Mouse (Mus musculus) T-cell, adult 66 days (primary cell): Measurements from ENCODE around the gene Scn7a. TPM values are rescaled to one million over a fixed set of nuclear protein-coding genes. Genes with fewer than 3 reads are reported as not detected.

ENCODE experiments used
- total RNA-seq, 2 experiments: library from RNA; stranded (reverse); gene quantifications; 3 replicates in 1 of 2; 4 replicates in 1 of 2; pipeline ENCODE4 v1.2.4; 2023

Gene Scn7a
- total RNA-seq = not detected

DNA sequence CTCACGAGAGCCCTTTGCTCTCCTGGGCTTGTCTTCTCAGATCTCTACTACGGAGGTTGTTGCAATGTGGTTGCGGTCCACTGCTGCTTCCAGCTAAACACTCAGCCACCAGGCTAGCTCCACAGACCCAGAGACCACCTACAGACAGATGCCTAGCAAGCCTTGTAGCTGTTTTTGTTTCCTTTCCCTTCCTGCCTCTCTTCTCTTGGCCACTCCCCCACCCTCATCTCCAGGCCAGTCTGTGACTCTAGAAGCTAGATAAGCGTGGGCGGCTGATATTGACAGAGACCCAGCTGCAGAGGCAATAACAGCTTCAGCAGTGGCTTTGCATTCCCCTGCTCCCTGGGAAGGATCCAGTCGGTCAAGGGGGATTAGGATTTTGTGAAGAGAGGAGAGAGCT lies at the start of gene Scn7a:
Gene Scn7a (minus strand): TSS at position 150 of the 400 bp plus-strand sequence.

GRCm38 (mm10) chr2:66634580-66635359 lies 149.9 kb downstream of the Scn7a start, which contains the start of gene Scn9a:
Gene Scn9a, minus strand, starts transcription at chr2:66634962.

Other genes starting within 250 kb of the Scn7a start
- not detected for gene Scn9a, start 150.0 kb downstream of the Scn7a start, total RNA-seq